ENCODE assay signal across 15 mouse cellular contexts in the genomic region with DNA sequence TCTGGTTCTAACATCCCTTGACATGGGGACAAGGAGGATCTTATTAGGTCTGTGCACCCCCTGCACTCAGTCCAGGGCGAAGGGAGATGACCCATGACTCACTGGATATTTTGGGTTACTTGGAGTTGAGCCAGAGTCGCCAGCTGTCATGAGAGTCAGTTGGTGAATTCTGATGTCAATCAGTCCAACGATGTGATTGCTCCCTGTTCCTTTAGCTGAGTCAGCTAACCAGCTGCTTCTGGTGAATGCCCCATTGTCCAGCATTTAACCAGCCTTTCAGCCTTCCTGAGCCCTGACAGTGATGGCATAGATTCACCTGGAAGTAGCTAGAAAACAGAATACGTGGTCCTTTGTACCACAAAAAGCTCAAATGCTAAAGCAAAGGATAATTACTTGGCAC. TPM values are rescaled to one million over a fixed set of nuclear protein-coding genes. Genes with fewer than 3 reads are reported as not detected.
A peak's percentile ranks its signal among the peaks of the same experiment; 100 is the strongest.
DNase-seq lines count a peak whose midpoint lies in the region; TF ChIP-seq lines count a peak whose summit lies in the region.
"Had no signal": no experiment of that assay in that cellular context is flagged by ENCODE, and none has a peak within 500 bp of the region (broad histone marks: within the 10 kb centered on the region; RNA-seq: fewer than 3 reads in every experiment).

No protein-coding gene starts in this region.

- H3K27ac ChIP-seq in heart, adult 2 months = no peak overlapping the region
- H3K27ac ChIP-seq: embryonic facial prominence, embryonic 13.5 days; kidney, embryonic 15.5 days; midbrain, embryonic 10.5 days had no signal

- no peaks in the 10 kb centered on the region for H3K79me2 ChIP-seq in heart, adult 2 months (replicated peaks; ENCODE audit: control insufficient read depth, insufficient read depth, low read length)

- DNase-seq in heart, adult 2 months = peak; percentile 19
- no peak for DNase-seq in heart, postnatal 25 days (ENCODE audit: low spot score)
- DNase-seq in 3134 (ENCODE audit: extremely low read depth, insufficient read length, low spot score) (peak; percentile 2), NIH3T3 (ENCODE audit: low read depth) (peak; percentile 9)
- DNase-seq in gastrocnemius, postnatal 25 days = peak; percentile 7
- DNase-seq in lung, postnatal 36 days = no peak
- DNase-seq in urinary bladder, postnatal 14 days (ENCODE audit: low spot score) = no peak
- no peak for DNase-seq in ovary, postnatal 10 days (ENCODE audit: low spot score)
- DNase-seq: lung, embryonic 14.5 days had no signal

- H3K4me3 ChIP-seq in heart, adult 2 months = no peak overlapping the region
- H3K4me3 ChIP-seq: embryonic facial prominence, embryonic 13.5 days; kidney, embryonic 15.5 days; midbrain, embryonic 10.5 days had no signal

- 38% methylated on average over 4 of the region's 4 CpGs for WGBS in heart, adult 2 months

- no peaks in the 10 kb centered on the region for H3K36me3 ChIP-seq in heart, adult 2 months (ENCODE audit: control insufficient read depth, insufficient read depth, low read length)
- H3K36me3 ChIP-seq: embryonic facial prominence, embryonic 13.5 days; kidney, embryonic 15.5 days; midbrain, embryonic 10.5 days had no signal

- TF ChIP-seq POLR2A in heart, adult 2 months (IDR thresholded peaks at IDR 0.05; ENCODE audit: insufficient read depth, low read depth, low read length) = no peak

- intact Hi-C loops in heart, adult 2 months (cut with DNase I) = loop anchor here (5.0 kb wide), 1 partner anchor 70 kb away; no protein-coding TSS in a partner anchor
- intact Hi-C loops in heart, postnatal 25 days (cut with DNase I) = no loop called here

- no peak for TF ChIP-seq CTCF in heart, adult 2 months (IDR thresholded peaks at IDR 0.05)

- H3K9ac ChIP-seq in heart, adult 2 months (ENCODE audit: low read depth, low read length) = no peak overlapping the region
- H3K9ac ChIP-seq: embryonic facial prominence, embryonic 13.5 days; kidney, embryonic 15.5 days; lung, embryonic 14.5 days had no signal

- peaks cover under 1% of the 10 kb centered on the region; the same call in 1 of the 2 replicates for H3K4me1 ChIP-seq in heart, adult 2 months (ENCODE audit: control insufficient read depth, insufficient read depth, low read length)
- H3K4me1 ChIP-seq: embryonic facial prominence, embryonic 13.5 days; kidney, embryonic 15.5 days; midbrain, embryonic 10.5 days had no signal

- no peaks in the 10 kb centered on the region for H3K27me3 ChIP-seq in heart, adult 2 months (ENCODE audit: control insufficient read depth, insufficient read depth, low read length)
- H3K27me3 ChIP-seq: embryonic facial prominence, embryonic 13.5 days; kidney, embryonic 15.5 days had no signal

- no peak for TF ChIP-seq EP300 in heart, adult 2 months (IDR thresholded peaks at IDR 0.05; ENCODE audit: insufficient read depth, low read depth, low read length)

RNA-seq across cellular contexts. Expression of gene Olfr1331, which starts 1.7 kb away (rescaled TPM):
- total RNA-seq in heart, adult 2 months (2021) = not detected
- not detected in 2 replicates for polyA plus RNA-seq in heart, adult 2 months (2012; rRNA removed)
- not detected for total RNA-seq in heart, postnatal 25 days (2021)
- not detected for total RNA-seq in gastrocnemius, postnatal 25 days (2021)
- total RNA-seq: hematopoietic stem cell, adult 5-6 weeks; left cerebral cortex, postnatal 25 days had no signal
- polyA plus RNA-seq: embryonic facial prominence, embryonic 13.5 days; kidney, embryonic 15.5 days; lung, embryonic 14.5 days; midbrain, embryonic 10.5 days; neural tube, embryonic 14.5 days had no signal

RNA-seq across cellular contexts. Expression of gene Olfr1330, which starts 25.7 kb away (rescaled TPM):
- not detected for total RNA-seq in heart, adult 2 months (2021)
- not detected in 2 replicates for polyA plus RNA-seq in heart, adult 2 months (2012; rRNA removed)
- total RNA-seq in heart, postnatal 25 days (2021) = not detected
- total RNA-seq in gastrocnemius, postnatal 25 days (2021) = not detected
- total RNA-seq: hematopoietic stem cell, adult 5-6 weeks; left cerebral cortex, postnatal 25 days had no signal
- polyA plus RNA-seq: kidney, embryonic 15.5 days; lung, embryonic 14.5 days; midbrain, embryonic 10.5 days; neural tube, embryonic 14.5 days had no signal

RNA-seq across cellular contexts. Expression of gene Olfr1333, which starts 26.6 kb away (rescaled TPM):
- not detected for total RNA-seq in heart, adult 2 months (2021)
- not detected in 2 replicates for polyA plus RNA-seq in heart, adult 2 months (2012; rRNA removed)
- not detected for total RNA-seq in heart, postnatal 25 days (2021)
- not detected for total RNA-seq in gastrocnemius, postnatal 25 days (2021)
- total RNA-seq: hematopoietic stem cell, adult 5-6 weeks; left cerebral cortex, postnatal 25 days had no signal
- polyA plus RNA-seq: embryonic facial prominence, embryonic 13.5 days; kidney, embryonic 15.5 days; lung, embryonic 14.5 days; midbrain, embryonic 10.5 days; neural tube, embryonic 14.5 days had no signal

RNA-seq across cellular contexts. Expression of gene Olfr1335, which starts 53.0 kb away (rescaled TPM):
- total RNA-seq in heart, adult 2 months (2021) = not detected
- polyA plus RNA-seq in heart, adult 2 months (2012; rRNA removed) = not detected in 2 replicates
- total RNA-seq in heart, postnatal 25 days (2021) = not detected
- total RNA-seq in gastrocnemius, postnatal 25 days (2021) = not detected
- total RNA-seq: hematopoietic stem cell, adult 5-6 weeks; left cerebral cortex, postnatal 25 days had no signal
- polyA plus RNA-seq: embryonic facial prominence, embryonic 13.5 days; kidney, embryonic 15.5 days; lung, embryonic 14.5 days; midbrain, embryonic 10.5 days; neural tube, embryonic 14.5 days had no signal

RNA-seq across cellular contexts. Expression of gene Olfr1329, which starts 54.6 kb away (rescaled TPM):
- not detected for total RNA-seq in heart, adult 2 months (2021)
- polyA plus RNA-seq in heart, adult 2 months (2012; rRNA removed) = not detected in 2 replicates
- total RNA-seq in heart, postnatal 25 days (2021) = not detected
- total RNA-seq in gastrocnemius, postnatal 25 days (2021) = not detected
- total RNA-seq: hematopoietic stem cell, adult 5-6 weeks; left cerebral cortex, postnatal 25 days had no signal
- polyA plus RNA-seq: embryonic facial prominence, embryonic 13.5 days; kidney, embryonic 15.5 days; lung, embryonic 14.5 days; midbrain, embryonic 10.5 days; neural tube, embryonic 14.5 days had no signal

Comparison
In these comparisons a context has a peak if more than half of its experiments do, and no peak if none do; other contexts are left out.
1. DNase-seq: peak in heart, adult 2 months (2 of 2), 3134 (single experiment), NIH3T3 (single experiment) and gastrocnemius, postnatal 25 days (single experiment); none in heart, postnatal 25 days (single experiment), lung, postnatal 36 days (single experiment), urinary bladder, postnatal 14 days (single experiment) and ovary, postnatal 10 days (single experiment).